Mouse (Mus musculus) G1E (cell line): ENCODE measurements around the gene Serpina3b.

Experiments used
- CTCF ChIP-seq: IDR thresholded peaks from 2 replicates; pipeline ENCODE4 v1.5.1; 2012; ENCODE audit warnings: low read depth, low read length, inconsistent platforms, mixed read lengths
- POLR2AphosphoS5 ChIP-seq: IDR thresholded peaks from 2 replicates; pipeline ENCODE4 v1.6.1; 2012; ENCODE audit warnings: low read depth, low read length, inconsistent platforms; ENCODE audit not compliant: insufficient replicate concordance

- TF ChIP-seq POLR2AphosphoS5, result no peak
- TF ChIP-seq CTCF, result no peak
Measured at GRCm38 (mm10) chr12:104178987-104179386, 51.2 kb downstream of the Serpina3b start.
